Mouse (Mus musculus) cortical plate, adult 2 months (tissue): ENCODE data around the gene Atf2.

ENCODE experiments used
- CTCF ChIP-seq: fragments of 200-500 bp; IDR thresholded peaks from 2 replicates; pipeline ENCODE4 v1.5.1; 2011; ENCODE audit warnings: mild to moderate bottlenecking, control low read depth, low read length; ENCODE audit not compliant: insufficient read depth; ENCODE audit errors: extremely low read depth
- POLR2A ChIP-seq: fragments of 200-500 bp; IDR thresholded peaks from 2 replicates; pipeline ENCODE4 v1.6.1; 2011; ENCODE audit warnings: mild to moderate bottlenecking, low read length, control low read depth; ENCODE audit not compliant: insufficient read depth; ENCODE audit errors: extremely low read depth

GRCm38 (mm10) chr2:73940471-73940870 is 48.0 kb upstream of the Atf2 start:
- no peak for TF ChIP-seq CTCF
- no peak for TF ChIP-seq POLR2A
